ENCODE assay signal across 8 mouse cellular contexts in the genomic region with DNA sequence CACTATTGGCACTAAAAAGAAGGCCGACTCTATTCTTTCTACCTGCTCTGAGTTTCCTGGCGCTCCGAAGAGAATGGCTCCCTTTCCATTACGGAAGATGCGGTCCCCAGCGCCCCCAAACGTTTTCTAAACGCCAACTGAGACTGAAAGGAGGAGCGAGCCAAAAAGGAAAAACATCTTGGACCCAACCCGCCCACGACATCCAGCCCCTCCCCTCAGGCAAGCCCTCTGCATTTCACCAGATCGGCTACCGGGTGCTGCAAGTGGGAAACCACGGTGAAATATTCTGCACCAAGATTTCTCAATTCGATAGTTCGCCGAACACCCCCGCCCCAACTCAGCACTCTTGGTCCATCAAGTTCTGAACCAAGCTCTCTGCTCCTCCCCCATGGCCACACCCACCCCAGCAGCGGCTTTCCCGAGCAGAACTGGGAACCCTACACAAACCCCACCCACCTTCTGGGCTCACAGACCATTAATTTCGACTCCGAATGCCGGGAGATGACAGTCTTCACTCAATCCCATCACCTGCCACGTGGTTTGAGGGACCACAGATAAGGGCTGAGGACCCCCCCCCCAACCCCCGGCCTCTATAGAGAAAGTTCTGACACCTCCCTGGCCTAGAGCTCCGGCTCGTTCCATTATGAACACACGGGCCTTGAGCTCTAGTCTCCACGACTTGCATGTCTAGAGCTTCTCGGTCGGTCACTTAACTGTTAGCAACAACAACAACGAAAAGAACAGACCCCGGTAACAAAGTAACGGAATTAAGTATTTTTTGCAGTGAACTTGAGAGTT. TPM values are rescaled to one million over a fixed set of nuclear protein-coding genes. Genes with fewer than 3 reads are reported as not detected.
DNase-seq lines count a peak whose midpoint lies in the region; ATAC-seq and TF ChIP-seq lines count a peak whose summit lies in the region.

No protein-coding gene starts in this region.

- ATAC-seq in heart, embryonic 11.5 days (replicated peaks; ENCODE audit: insufficient number of reproducible peaks, low FRiP score, low TSS enrichment), result no peak
- ATAC-seq in kidney, embryonic 16.5 days (ENCODE audit: low FRiP score, low TSS enrichment), result no peak
- ATAC-seq in liver, embryonic 15.5 days (ENCODE audit: insufficient read depth), result no peak
- ATAC-seq in neural tube, embryonic 11.5 days (ENCODE audit: insufficient read depth, low FRiP score, low TSS enrichment), result no peak
- no peak for ATAC-seq in stomach, postnatal 0 days (ENCODE audit: low FRiP score, low TSS enrichment)

- peak overlapping the region; percentile 69 for H3K4me3 ChIP-seq in C2C12 (ENCODE audit: insufficient read depth, poor library complexity, severe bottlenecking)
- peak overlapping the region; percentile 99 for H3K4me3 ChIP-seq in bone marrow macrophage, adult 2 months (ENCODE audit: insufficient read depth, low read length)
- peak overlapping the region; percentile 76 for H3K4me3 ChIP-seq in erythroblast, embryonic 14.5 days (replicated peaks)
- peak overlapping the region; percentile 76 for H3K4me3 ChIP-seq in heart, embryonic 11.5 days (ENCODE audit: low read depth, low read length)
- H3K4me3 ChIP-seq in kidney, embryonic 16.5 days (ENCODE audit: low read length), result peak overlapping the region; percentile 76
- H3K4me3 ChIP-seq in liver, embryonic 15.5 days (replicated peaks), result peak overlapping the region; percentile 91
- H3K4me3 ChIP-seq in neural tube, embryonic 11.5 days (ENCODE audit: low read depth, low read length), result peak overlapping the region; percentile 93
- H3K4me3 ChIP-seq in stomach, postnatal 0 days (ENCODE audit: low read depth, low read length), result peak overlapping the region; percentile 86

- H3K4me2 ChIP-seq in heart, embryonic 11.5 days, result peak overlapping the region; percentile 87
- H3K4me2 ChIP-seq in kidney, embryonic 16.5 days (replicated peaks; ENCODE audit: low read depth, low read length), result peak overlapping the region; percentile 95
- H3K4me2 ChIP-seq in liver, embryonic 15.5 days, result peak overlapping the region; percentile 100
- H3K4me2 ChIP-seq in neural tube, embryonic 11.5 days (ENCODE audit: low read depth), result peak overlapping the region; percentile 94
- H3K4me2 ChIP-seq in stomach, postnatal 0 days (replicated peaks; ENCODE audit: low read depth), result peak overlapping the region; percentile 76

- TF ChIP-seq EP300 in stomach, postnatal 0 days (optimal IDR thresholded peaks at IDR 0.05), result no peak

- H3K4me1 ChIP-seq in bone marrow macrophage, adult 2 months (ENCODE audit: control insufficient read depth, insufficient read depth, low read length), result peaks cover 38% of the 10 kb centered on the region
- peaks cover 93% of the 10 kb centered on the region for H3K4me1 ChIP-seq in erythroblast, embryonic 14.5 days (ENCODE audit: control insufficient read depth)
- peaks cover 28% of the 10 kb centered on the region for H3K4me1 ChIP-seq in heart, embryonic 11.5 days (ENCODE audit: control insufficient read depth, insufficient read depth, low read length)
- peaks cover 20% of the 10 kb centered on the region for H3K4me1 ChIP-seq in kidney, embryonic 16.5 days (ENCODE audit: insufficient read depth, low read length)
- peaks cover 95% of the 10 kb centered on the region for H3K4me1 ChIP-seq in liver, embryonic 15.5 days (replicated peaks)
- H3K4me1 ChIP-seq in neural tube, embryonic 11.5 days (ENCODE audit: control insufficient read depth, insufficient read depth, low read length), result peaks cover 12% of the 10 kb centered on the region
- 0 out of 2 replicates have a peak, but pooled peaks cover 2% of the 10 kb centered on the region for H3K4me1 ChIP-seq in stomach, postnatal 0 days (replicated peaks; ENCODE audit: control insufficient read depth, insufficient read depth)

- DNase-seq in neural tube, embryonic 11.5 days (ENCODE audit: low spot score), result peak; percentile 64
- peak; percentile 84 for DNase-seq in stomach, postnatal 0 days (ENCODE audit: low spot score)

- peaks cover 70% of the 10 kb centered on the region for H3K79me2 ChIP-seq in C2C12 (ENCODE audit: control insufficient read depth, insufficient read depth)

- no peaks in the 10 kb centered on the region for H3K27me3 ChIP-seq in C2C12 (ENCODE audit: control insufficient read depth, insufficient read depth, insufficient read length)
- H3K27me3 ChIP-seq in erythroblast, embryonic 14.5 days (ENCODE audit: control insufficient read depth), result no peaks in the 10 kb centered on the region
- no peaks in the 10 kb centered on the region for H3K27me3 ChIP-seq in heart, embryonic 11.5 days (ENCODE audit: control insufficient read depth, insufficient read depth, low read length)
- no peaks in the 10 kb centered on the region; the same call in 1 of the 2 replicates for H3K27me3 ChIP-seq in kidney, embryonic 16.5 days (ENCODE audit: insufficient read depth, low read length)
- H3K27me3 ChIP-seq in liver, embryonic 15.5 days, result no peaks in the 10 kb centered on the region
- no peaks in the 10 kb centered on the region for H3K27me3 ChIP-seq in neural tube, embryonic 11.5 days (ENCODE audit: control insufficient read depth, insufficient read depth, low read length)
- H3K27me3 ChIP-seq in stomach, postnatal 0 days (ENCODE audit: control insufficient read depth, insufficient read depth, low read length), result no peaks in the 10 kb centered on the region

- TF ChIP-seq CTCF in C2C12 (IDR thresholded peaks at IDR 0.05; ENCODE audit: control insufficient read depth, insufficient read depth, insufficient read length), result no peak
- peak; percentile 39 for TF ChIP-seq CTCF in bone marrow macrophage, adult 2 months (IDR thresholded peaks at IDR 0.05; ENCODE audit: low read depth, low read length)
- TF ChIP-seq CTCF in stomach, postnatal 0 days (IDR thresholded peaks at IDR 0.05; ENCODE audit: low read depth), result peak; percentile 66

- H3K27ac ChIP-seq in bone marrow macrophage, adult 2 months (ENCODE audit: insufficient read depth, low read depth, low read length), result peak overlapping the region; percentile 87
- peak overlapping the region; percentile 94; the same call in 1 of the 2 replicates for H3K27ac ChIP-seq in heart, embryonic 11.5 days (ENCODE audit: low read depth, low read length)
- H3K27ac ChIP-seq in kidney, embryonic 16.5 days (ENCODE audit: low read length), result peak overlapping the region; percentile 94
- peak overlapping the region; percentile 95 for H3K27ac ChIP-seq in liver, embryonic 15.5 days (replicated peaks)
- no peak overlapping the region for H3K27ac ChIP-seq in neural tube, embryonic 11.5 days (ENCODE audit: low read depth, low read length)
- peak overlapping the region; percentile 98 for H3K27ac ChIP-seq in stomach, postnatal 0 days (replicated peaks)

- TF ChIP-seq POLR2A in bone marrow macrophage, adult 2 months (IDR thresholded peaks at IDR 0.05; ENCODE audit: borderline replicate concordance, low read depth, low read length), result no peak

- H3ac ChIP-seq in C2C12 (ENCODE audit: control insufficient read depth, insufficient read length, low read depth), result peak overlapping the region; percentile 58

- peaks cover 52% of the 10 kb centered on the region for H3K79me3 ChIP-seq in C2C12 (ENCODE audit: low read depth)

- H3K36me3 ChIP-seq in C2C12 (ENCODE audit: control insufficient read depth, insufficient read depth), result no peaks in the 10 kb centered on the region
- peaks cover 22% of the 10 kb centered on the region for H3K36me3 ChIP-seq in erythroblast, embryonic 14.5 days (ENCODE audit: control insufficient read depth)
- H3K36me3 ChIP-seq in heart, embryonic 11.5 days (ENCODE audit: control insufficient read depth, insufficient read depth, low read length), result no peaks in the 10 kb centered on the region
- H3K36me3 ChIP-seq in kidney, embryonic 16.5 days (ENCODE audit: insufficient read depth, low read length), result no peaks in the 10 kb centered on the region
- H3K36me3 ChIP-seq in liver, embryonic 15.5 days (replicated peaks), result no peaks in the 10 kb centered on the region
- H3K36me3 ChIP-seq in neural tube, embryonic 11.5 days (ENCODE audit: control insufficient read depth, insufficient read depth, low read length), result no peaks in the 10 kb centered on the region
- H3K36me3 ChIP-seq in stomach, postnatal 0 days (ENCODE audit: control insufficient read depth, insufficient read depth, low read length), result no peaks in the 10 kb centered on the region

- peak overlapping the region; percentile 93 for H3K9ac ChIP-seq in heart, embryonic 11.5 days (ENCODE audit: low read depth, low read length)
- peak overlapping the region; percentile 90 for H3K9ac ChIP-seq in kidney, embryonic 16.5 days (replicated peaks; ENCODE audit: low read length)
- H3K9ac ChIP-seq in liver, embryonic 15.5 days, result peak overlapping the region; percentile 97
- peak overlapping the region; percentile 92; the same call in 1 of the 2 replicates for H3K9ac ChIP-seq in neural tube, embryonic 11.5 days (ENCODE audit: low read length)
- H3K9ac ChIP-seq in stomach, postnatal 0 days (ENCODE audit: low read length), result peak overlapping the region; percentile 92

- WGBS in heart, embryonic 11.5 days (ENCODE audit: insufficient replicate concordance), result under 1% methylated on average over 34 of the region's 34 CpGs
- under 1% methylated on average over 34 of the region's 34 CpGs for WGBS in kidney, embryonic 16.5 days
- WGBS in liver, embryonic 15.5 days (ENCODE audit: insufficient replicate concordance), result 2% methylated on average over 34 of the region's 34 CpGs
- under 1% methylated on average over 34 of the region's 34 CpGs for WGBS in neural tube, embryonic 11.5 days
- 1% methylated on average over 34 of the region's 34 CpGs for WGBS in stomach, postnatal 0 days

- H3K9me3 ChIP-seq in erythroblast, embryonic 14.5 days (ENCODE audit: control insufficient read depth, low read length), result no peaks in the 10 kb centered on the region
- H3K9me3 ChIP-seq in heart, embryonic 11.5 days (replicated peaks; ENCODE audit: control insufficient read depth, low read length), result no peaks in the 10 kb centered on the region
- no peaks in the 10 kb centered on the region for H3K9me3 ChIP-seq in kidney, embryonic 16.5 days (ENCODE audit: low read length)
- H3K9me3 ChIP-seq in liver, embryonic 15.5 days (replicated peaks), result no peaks in the 10 kb centered on the region
- H3K9me3 ChIP-seq in neural tube, embryonic 11.5 days (ENCODE audit: control insufficient read depth, low read length), result no peaks in the 10 kb centered on the region
- H3K9me3 ChIP-seq in stomach, postnatal 0 days (ENCODE audit: control insufficient read depth, low read length), result no peaks in the 10 kb centered on the region

RNA-seq across cellular contexts. Expression of a gene that starts 2.3 kb away (rescaled TPM):
- polyA plus RNA-seq in C2C12 (2012; fragmentation: generic; extraction: Trizol), result 20.1 TPM
- polyA plus RNA-seq in bone marrow macrophage, adult 2 months (2012; ENCODE audit: insufficient read depth, insufficient read length, missing spikeins), result 73.0 and 75.3 TPM in 2 replicates
- polyA plus RNA-seq in erythroblast, embryonic 14.5 days (2012), result 8.8 and 11.3 TPM in 2 replicates
- polyA plus RNA-seq in heart, embryonic 11.5 days (2014; fragmentation: Nextera tagmentation; extraction: Ambion mirVana), result 16.3 and 18.8 TPM in 2 replicates
- 23.2 and 23.7 TPM in 2 replicates for polyA plus RNA-seq in kidney, embryonic 16.5 days (2015; fragmentation: Nextera tagmentation; extraction: Ambion mirVana)
- 15.3 and 15.6 TPM in 2 replicates for polyA plus RNA-seq in liver, embryonic 15.5 days (2015; fragmentation: Nextera tagmentation; extraction: Ambion mirVana)
- 31.6 and 33.8 TPM in 2 replicates for polyA plus RNA-seq in neural tube, embryonic 11.5 days (2014; fragmentation: Nextera tagmentation; extraction: Ambion mirVana)
- 25.0 and 26.9 TPM in 2 replicates for polyA plus RNA-seq in stomach, postnatal 0 days (2015; fragmentation: Nextera tagmentation; extraction: Ambion mirVana)

RNA-seq across cellular contexts. Expression of a gene that starts 19.7 kb away (rescaled TPM):
- 0.06 TPM for polyA plus RNA-seq in C2C12 (2012; fragmentation: generic; extraction: Trizol)
- polyA plus RNA-seq in bone marrow macrophage, adult 2 months (2012; ENCODE audit: insufficient read depth, insufficient read length, missing spikeins), result not detected in 2 replicates
- not detected in 2 replicates for polyA plus RNA-seq in erythroblast, embryonic 14.5 days (2012)
- not detected in 2 replicates for polyA plus RNA-seq in heart, embryonic 11.5 days (2014; fragmentation: Nextera tagmentation; extraction: Ambion mirVana)
- not detected in 2 replicates for polyA plus RNA-seq in kidney, embryonic 16.5 days (2015; fragmentation: Nextera tagmentation; extraction: Ambion mirVana)
- not detected in 2 replicates for polyA plus RNA-seq in liver, embryonic 15.5 days (2015; fragmentation: Nextera tagmentation; extraction: Ambion mirVana)
- not detected in 2 replicates for polyA plus RNA-seq in neural tube, embryonic 11.5 days (2014; fragmentation: Nextera tagmentation; extraction: Ambion mirVana)
- not detected in 2 replicates for polyA plus RNA-seq in stomach, postnatal 0 days (2015; fragmentation: Nextera tagmentation; extraction: Ambion mirVana)
